Mouse (Mus musculus): Measurements from ENCODE around the gene C1ra. TPM values are rescaled to one million over a fixed set of nuclear protein-coding genes. Genes with fewer than 3 reads are reported as not detected.
"Not testable (repeated sequence)": the region's sequence is repeated elsewhere in the genome, so short reads cannot be mapped to it uniquely, and the experiment has no call there.

Gene C1ra
- total and polyA plus RNA-seq, 3 experiments: 0.05 TPM; not detected in 2

GRCm38 (mm10) chr6:124477922-124478651, 34.1 kb upstream of the C1ra start:
- DNase-seq (ENCODE audit: low spot score): no peak
- H3K4me1 ChIP-seq (ENCODE audit: insufficient read depth, low read depth, low read length): 0 out of 2 replicates have a peak, but pooled peaks cover 4% of the 10 kb centered on the region
- H3K27me3 ChIP-seq (ENCODE audit: insufficient read depth, low read length): peaks cover 14% of the 10 kb centered on the region; the same call in 1 of the 2 replicates
- H3K4me3 ChIP-seq (ENCODE audit: low read depth, low read length): no peak overlapping the region
- no peaks in the 10 kb centered on the region for H3K36me3 ChIP-seq (replicated peaks)
- TF ChIP-seq TAL1 (conservative IDR thresholded peaks at IDR 0.05; ENCODE audit: low read depth, low read length) (no peak), GATA2 (IDR thresholded peaks at IDR 0.05; ENCODE audit: borderline replicate concordance, low read depth, low read length) (no peak), POLR2AphosphoS5 (IDR thresholded peaks at IDR 0.05; ENCODE audit: insufficient replicate concordance, low read depth, low read length) (no peak), CTCF (IDR thresholded peaks at IDR 0.05; ENCODE audit: low read depth, low read length) (no peak), GATA1 (IDR thresholded peaks at IDR 0.05; ENCODE audit: borderline replicate concordance, low read length) (no peak)
- no peaks in the 10 kb centered on the region for H3K9me3 ChIP-seq (replicated peaks)
- no peak for ATAC-seq (ENCODE audit: extremely low read depth, insufficient number of reproducible peaks, low FRiP score, poor library complexity, severe bottlenecking)

GRCm38 (mm10) chr6:124478874-124479572, 33.2 kb upstream of the C1ra start:
- Histone ChIP-seq H3K4me3 (ENCODE audit: low read depth, low read length) (no peak overlapping the region), H3K36me3 (replicated peaks) (no peaks in the 10 kb centered on the region), H3K9me3 (replicated peaks) (no peaks in the 10 kb centered on the region), H3K4me1 (ENCODE audit: insufficient read depth, low read depth, low read length) (no peaks in the 10 kb centered on the region), H3K27me3 (ENCODE audit: insufficient read depth, low read length) (peaks cover 17% of the 10 kb centered on the region; the same call in 1 of the 2 replicates)
- ATAC-seq (ENCODE audit: extremely low read depth, insufficient number of reproducible peaks, low FRiP score, poor library complexity, severe bottlenecking) (no peak), DNase-seq (ENCODE audit: low spot score) (no peak)
- no peak for TF ChIP-seq CTCF (IDR thresholded peaks at IDR 0.05; ENCODE audit: low read depth, low read length)
- no peak for TF ChIP-seq GATA1 (IDR thresholded peaks at IDR 0.05; ENCODE audit: borderline replicate concordance, low read length)
- TF ChIP-seq POLR2AphosphoS5 (IDR thresholded peaks at IDR 0.05; ENCODE audit: insufficient replicate concordance, low read depth, low read length): no peak
- no peak for TF ChIP-seq GATA2 (IDR thresholded peaks at IDR 0.05; ENCODE audit: borderline replicate concordance, low read depth, low read length)
- no peak for TF ChIP-seq TAL1 (conservative IDR thresholded peaks at IDR 0.05; ENCODE audit: low read depth, low read length)

- TF ChIP-seq CTCF (IDR thresholded peaks at IDR 0.05; ENCODE audit: low read depth, low read length) (no peak), POLR2AphosphoS5 (IDR thresholded peaks at IDR 0.05; ENCODE audit: insufficient replicate concordance, low read depth, low read length) (no peak), GATA1 (IDR thresholded peaks at IDR 0.05; ENCODE audit: borderline replicate concordance, low read length) (no peak), GATA2 (IDR thresholded peaks at IDR 0.05; ENCODE audit: borderline replicate concordance, low read depth, low read length) (no peak), TAL1 (conservative IDR thresholded peaks at IDR 0.05; ENCODE audit: low read depth, low read length) (no peak)
- no peak for ATAC-seq (ENCODE audit: extremely low read depth, insufficient number of reproducible peaks, low FRiP score, poor library complexity, severe bottlenecking)
- peaks cover 17% of the 10 kb centered on the region; the same call in 1 of the 2 replicates for H3K27me3 ChIP-seq (ENCODE audit: insufficient read depth, low read length)
- no peaks in the 10 kb centered on the region for H3K9me3 ChIP-seq (replicated peaks)
- H3K4me3 ChIP-seq (ENCODE audit: low read depth, low read length): no peak overlapping the region
- H3K4me1 ChIP-seq (ENCODE audit: insufficient read depth, low read depth, low read length): no peaks in the 10 kb centered on the region
- no peaks in the 10 kb centered on the region for H3K36me3 ChIP-seq (replicated peaks)
- DNase-seq (ENCODE audit: low spot score): no peak
Observed at GRCm38 (mm10) chr6:124479573-124479930, 32.7 kb upstream of the C1ra start.

GRCm38 (mm10) chr6:124480295-124480694, 31.9 kb upstream of the C1ra start:
- Histone ChIP-seq H3K4me1 (ENCODE audit: insufficient read depth, low read depth, low read length) (no peaks in the 10 kb centered on the region), H3K27me3 (ENCODE audit: insufficient read depth, low read length) (peaks cover 17% of the 10 kb centered on the region; the same call in 1 of the 2 replicates), H3K36me3 (replicated peaks) (no peaks in the 10 kb centered on the region), H3K9me3 (replicated peaks) (no peaks in the 10 kb centered on the region), H3K4me3 (ENCODE audit: low read depth, low read length) (no peak overlapping the region)
- no peak for ATAC-seq (ENCODE audit: extremely low read depth, insufficient number of reproducible peaks, low FRiP score, poor library complexity, severe bottlenecking)
- TF ChIP-seq GATA1 (IDR thresholded peaks at IDR 0.05; ENCODE audit: borderline replicate concordance, low read length) (no peak), CTCF (IDR thresholded peaks at IDR 0.05; ENCODE audit: low read depth, low read length) (peak; percentile 50; the same call in 1 of the 2 replicates)
- peak; percentile 67 for DNase-seq (ENCODE audit: low spot score)

- DNase-seq (ENCODE audit: low spot score) (peak; percentile 56), ATAC-seq (ENCODE audit: extremely low read depth, insufficient number of reproducible peaks, low FRiP score, poor library complexity, severe bottlenecking) (no peak; the same call in 1 of the 2 replicates)
- Histone ChIP-seq H3K9me3 (replicated peaks) (no peaks in the 10 kb centered on the region), H3K4me1 (ENCODE audit: insufficient read depth, low read depth, low read length) (no peaks in the 10 kb centered on the region), H3K27me3 (ENCODE audit: insufficient read depth, low read length) (peaks cover 17% of the 10 kb centered on the region; the same call in 1 of the 2 replicates), H3K4me3 (ENCODE audit: low read depth, low read length) (no peak overlapping the region), H3K36me3 (replicated peaks) (no peaks in the 10 kb centered on the region)
- TF ChIP-seq CTCF (IDR thresholded peaks at IDR 0.05; ENCODE audit: low read depth, low read length) (peak; percentile 15; the same call in 1 of the 2 replicates), TAL1 (conservative IDR thresholded peaks at IDR 0.05; ENCODE audit: low read depth, low read length) (no peak)
Observed at GRCm38 (mm10) chr6:124481571-124481970, 30.6 kb upstream of the C1ra start.

GRCm38 (mm10) chr6:124483831-124484230, 28.4 kb upstream of the C1ra start:
- not testable (repeated sequence) for H3K36me3 ChIP-seq (replicated peaks); H3K9me3 ChIP-seq (replicated peaks); H3K4me1 ChIP-seq (ENCODE audit: insufficient read depth, low read depth, low read length); H3K27me3 ChIP-seq (ENCODE audit: insufficient read depth, low read length); DNase-seq (ENCODE audit: low spot score); ATAC-seq (ENCODE audit: extremely low read depth, insufficient number of reproducible peaks, low FRiP score, poor library complexity, severe bottlenecking); H3K4me3 ChIP-seq (ENCODE audit: low read depth, low read length)
